Mouse (Mus musculus): ENCODE measurements around the gene Nabp2. TPM values are rescaled to one million over a fixed set of nuclear protein-coding genes. Genes with fewer than 3 reads are reported as not detected.

Gene Nabp2
- total and polyA plus RNA-seq, 2 experiments from 2014 or later, result 82.0 to 145 TPM

DNA sequence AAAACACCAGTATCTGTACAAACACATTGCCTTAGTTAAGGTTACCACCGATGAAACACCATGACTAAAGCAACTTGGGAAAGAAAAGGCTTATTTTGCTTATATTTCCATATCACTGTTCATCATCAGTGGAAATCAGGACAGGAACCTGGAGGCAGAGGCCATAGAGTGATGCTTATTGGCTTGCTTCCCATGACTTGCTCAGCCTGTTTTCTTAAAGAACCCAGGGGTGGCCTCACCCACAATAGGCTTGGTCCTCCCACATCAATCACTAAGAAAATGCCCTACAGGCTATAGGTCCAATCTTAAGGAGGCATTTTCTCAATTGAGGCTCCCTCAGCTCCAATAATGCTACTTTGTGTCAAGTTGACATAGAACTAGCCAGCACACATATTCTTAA lies 31.4 kb upstream of the Nabp2 start:
- H3K27me3 ChIP-seq (ENCODE audit: insufficient read depth, low read length), result no peaks in the 10 kb centered on the region
- H3K27ac ChIP-seq (ENCODE audit: low read depth, low read length), result no peak overlapping the region
- H3K4me3 ChIP-seq (ENCODE audit: low read depth, low read length), result no peak overlapping the region
- WGBS, result 94% methylated on average over 1 of the region's 1 CpGs
- TF ChIP-seq CTCF (IDR thresholded peaks at IDR 0.05), result no peak
- H3K9me3 ChIP-seq (ENCODE audit: low read length), result no peaks in the 10 kb centered on the region
- no peak for DNase-seq (ENCODE audit: low spot score)
- H3K36me3 ChIP-seq (ENCODE audit: insufficient read depth, low read length), result peaks cover 25% of the 10 kb centered on the region
- H3K4me1 ChIP-seq (ENCODE audit: insufficient read depth, low read length), result no peaks in the 10 kb centered on the region
- ATAC-seq (ENCODE audit: low FRiP score), result no peak
- H3K9ac ChIP-seq (replicated peaks; ENCODE audit: low read length, poor library complexity, severe bottlenecking), result no peak overlapping the region
- H3K4me2 ChIP-seq (ENCODE audit: low read depth, low read length, poor library complexity, severe bottlenecking), result no peak overlapping the region

DNA sequence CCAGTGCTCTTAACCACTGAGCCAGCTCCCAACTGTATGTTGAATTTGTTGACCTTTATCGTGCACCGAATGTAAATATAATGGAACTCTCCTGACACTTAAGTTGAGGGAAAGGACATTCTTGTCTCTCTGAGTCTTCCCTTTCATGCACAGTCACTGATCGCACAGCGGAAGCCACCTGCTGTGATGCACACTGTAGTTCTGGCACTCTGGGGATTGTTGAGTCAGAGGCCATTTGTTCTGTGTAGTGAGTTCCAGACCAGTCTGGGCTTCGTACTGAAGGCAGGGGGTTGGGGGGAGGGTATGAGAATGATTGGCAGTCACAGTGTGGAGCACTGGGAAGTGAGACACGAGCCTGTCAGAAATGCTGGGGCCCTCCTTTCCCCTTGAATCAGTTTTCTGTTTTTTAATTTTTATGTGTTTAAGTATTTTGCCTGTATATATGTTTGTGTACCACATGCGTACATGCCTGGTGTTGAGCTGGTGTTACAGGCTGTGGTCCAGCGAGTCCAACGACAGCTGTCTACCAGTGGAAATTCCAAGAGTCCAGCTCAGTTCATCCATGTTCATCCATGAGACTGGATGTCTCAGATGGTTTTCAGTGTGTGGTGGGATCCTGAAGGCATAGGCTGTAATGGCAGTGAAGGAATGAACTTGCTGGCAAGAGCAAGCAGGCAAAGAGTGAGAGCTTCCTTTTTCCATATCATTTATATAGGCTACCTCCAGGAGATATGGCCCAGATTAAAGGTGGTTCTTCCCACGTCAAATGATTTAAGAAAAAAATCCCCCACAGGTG lies 30.2 kb upstream of the Nabp2 start:
- no peak for TF ChIP-seq CTCF (IDR thresholded peaks at IDR 0.05)
- peaks cover 34% of the 10 kb centered on the region for H3K36me3 ChIP-seq (ENCODE audit: insufficient read depth, low read length)
- no peaks in the 10 kb centered on the region for H3K4me1 ChIP-seq (ENCODE audit: insufficient read depth, low read length)
- H3K4me2 ChIP-seq (ENCODE audit: low read depth, low read length, poor library complexity, severe bottlenecking), result no peak overlapping the region
- H3K9ac ChIP-seq (replicated peaks; ENCODE audit: low read length, poor library complexity, severe bottlenecking), result no peak overlapping the region
- 78% methylated on average over 10 of the region's 10 CpGs for WGBS
- ATAC-seq (ENCODE audit: low FRiP score) (no peak), DNase-seq (ENCODE audit: low spot score) (no peak)
- no peaks in the 10 kb centered on the region for H3K9me3 ChIP-seq (ENCODE audit: low read length)
- no peaks in the 10 kb centered on the region for H3K27me3 ChIP-seq (ENCODE audit: insufficient read depth, low read length)
- H3K4me3 ChIP-seq (ENCODE audit: low read depth, low read length), result no peak overlapping the region
- H3K27ac ChIP-seq (ENCODE audit: low read depth, low read length), result no peak overlapping the region

DNA sequence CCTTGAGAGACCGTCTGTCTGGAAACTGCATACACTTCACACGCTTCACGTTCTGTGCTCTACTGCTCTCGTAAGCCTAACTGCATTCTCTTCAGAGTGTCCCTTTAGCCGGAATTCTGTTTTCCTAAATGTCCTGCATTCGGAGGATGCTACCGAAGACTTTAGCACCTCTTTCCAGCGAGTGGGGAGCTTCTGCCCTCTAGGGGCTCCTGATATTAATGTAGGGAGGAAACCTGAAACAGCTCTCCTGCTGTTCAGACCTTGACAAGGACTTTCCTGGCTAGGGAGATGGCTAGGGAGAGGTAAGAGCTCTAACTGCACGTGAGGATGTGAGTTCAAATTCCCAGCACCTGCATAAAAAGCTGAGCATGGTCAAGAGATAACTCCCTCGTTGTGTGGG lies 29.1 kb upstream of the Nabp2 start:
- ATAC-seq (ENCODE audit: low FRiP score), result no peak
- WGBS, result 63% methylated on average over 10 of the region's 10 CpGs
- H3K36me3 ChIP-seq (ENCODE audit: insufficient read depth, low read length), result peaks cover 46% of the 10 kb centered on the region
- no peak overlapping the region for H3K9ac ChIP-seq (replicated peaks; ENCODE audit: low read length, poor library complexity, severe bottlenecking)
- TF ChIP-seq CTCF (IDR thresholded peaks at IDR 0.05), result peak; percentile 66
- H3K4me1 ChIP-seq (ENCODE audit: insufficient read depth, low read length), result no peaks in the 10 kb centered on the region
- no peak overlapping the region for H3K4me2 ChIP-seq (ENCODE audit: low read depth, low read length, poor library complexity, severe bottlenecking)
- H3K27me3 ChIP-seq (ENCODE audit: insufficient read depth, low read length), result no peaks in the 10 kb centered on the region
- H3K27ac ChIP-seq (ENCODE audit: low read depth, low read length), result no peak overlapping the region
- no peaks in the 10 kb centered on the region for H3K9me3 ChIP-seq (ENCODE audit: low read length)
- peak; percentile 62 for DNase-seq (ENCODE audit: low spot score)
- no peak overlapping the region for H3K4me3 ChIP-seq (ENCODE audit: low read depth, low read length)

DNA sequence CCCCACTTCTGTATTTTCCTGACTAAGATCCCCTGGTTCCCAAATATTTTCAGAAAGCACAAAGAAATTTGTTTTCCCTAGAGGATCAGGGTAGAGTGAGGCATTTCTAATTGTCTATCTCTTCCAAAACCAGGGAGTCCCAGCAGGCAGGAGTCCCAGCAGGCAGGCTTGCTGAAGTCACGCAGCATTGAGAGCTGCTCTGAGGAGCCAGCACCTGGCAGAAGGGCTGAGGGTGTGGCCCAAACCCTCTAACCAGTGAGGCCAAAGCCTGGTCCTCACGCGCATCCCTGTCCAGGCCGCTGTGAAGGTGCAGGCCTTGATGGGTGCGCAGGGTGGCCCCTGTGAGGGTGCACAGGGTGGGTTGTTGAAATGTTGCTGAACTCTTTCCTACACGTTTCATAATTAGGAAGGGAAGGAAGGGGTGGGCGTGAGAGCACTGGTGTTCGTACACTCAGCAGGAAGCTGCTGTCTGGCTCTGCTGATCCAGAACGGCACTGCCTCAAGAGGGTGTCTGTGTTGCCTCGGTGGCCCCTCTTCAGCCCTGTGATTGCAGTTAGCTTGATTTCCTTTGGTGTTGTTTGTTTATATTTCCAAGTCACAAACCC lies 27.5 kb upstream of the Nabp2 start:
- no peaks in the 10 kb centered on the region for H3K27me3 ChIP-seq (ENCODE audit: insufficient read depth, low read length)
- no peak overlapping the region for H3K9ac ChIP-seq (replicated peaks; ENCODE audit: low read length, poor library complexity, severe bottlenecking)
- H3K4me3 ChIP-seq (ENCODE audit: low read depth, low read length), result no peak overlapping the region
- no peaks in the 10 kb centered on the region for H3K4me1 ChIP-seq (ENCODE audit: insufficient read depth, low read length)
- no peak for DNase-seq (ENCODE audit: low spot score)
- H3K4me2 ChIP-seq (ENCODE audit: low read depth, low read length, poor library complexity, severe bottlenecking), result no peak overlapping the region
- 84% methylated on average over 10 of the region's 10 CpGs for WGBS
- ATAC-seq (ENCODE audit: low FRiP score), result no peak
- TF ChIP-seq CTCF (IDR thresholded peaks at IDR 0.05), result no peak
- peaks cover 55% of the 10 kb centered on the region for H3K36me3 ChIP-seq (ENCODE audit: insufficient read depth, low read length)
- H3K27ac ChIP-seq (ENCODE audit: low read depth, low read length), result no peak overlapping the region
- no peaks in the 10 kb centered on the region for H3K9me3 ChIP-seq (ENCODE audit: low read length)

DNA sequence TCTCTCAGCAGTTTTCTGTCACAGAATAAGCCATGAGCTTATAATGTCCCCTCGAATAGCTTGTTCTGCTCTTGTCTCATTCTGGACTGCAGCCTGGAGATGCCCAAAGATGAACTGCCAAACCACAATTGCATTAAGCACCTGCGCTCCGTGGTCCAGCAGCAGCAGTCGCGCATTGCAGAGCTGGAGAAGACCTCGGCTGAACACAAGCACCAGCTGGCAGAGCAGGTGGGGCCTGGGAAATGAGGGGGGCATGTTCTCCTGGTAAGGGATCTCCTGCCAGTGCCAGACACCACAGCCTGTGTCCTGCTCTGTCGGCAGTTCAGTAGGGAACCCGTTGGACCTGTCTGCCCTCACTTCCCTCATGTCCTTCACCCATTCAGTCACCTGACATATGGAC lies 25.1 kb upstream of the Nabp2 start:
- Histone ChIP-seq H3K4me2 (ENCODE audit: low read depth, low read length, poor library complexity, severe bottlenecking) (no peak overlapping the region), H3K27me3 (ENCODE audit: insufficient read depth, low read length) (no peaks in the 10 kb centered on the region), H3K4me1 (ENCODE audit: insufficient read depth, low read length) (no peaks in the 10 kb centered on the region), H3K9me3 (ENCODE audit: low read length) (no peaks in the 10 kb centered on the region), H3K9ac (replicated peaks; ENCODE audit: low read length, poor library complexity, severe bottlenecking) (no peak overlapping the region), H3K27ac (ENCODE audit: low read depth, low read length) (no peak overlapping the region), H3K36me3 (ENCODE audit: insufficient read depth, low read length) (peaks cover 55% of the 10 kb centered on the region), H3K4me3 (ENCODE audit: low read depth, low read length) (no peak overlapping the region)
- no peak for DNase-seq (ENCODE audit: low spot score)
- TF ChIP-seq CTCF (IDR thresholded peaks at IDR 0.05), result no peak
- ATAC-seq (ENCODE audit: low FRiP score), result no peak
- WGBS, result 95% methylated on average over 8 of the region's 8 CpGs

DNA sequence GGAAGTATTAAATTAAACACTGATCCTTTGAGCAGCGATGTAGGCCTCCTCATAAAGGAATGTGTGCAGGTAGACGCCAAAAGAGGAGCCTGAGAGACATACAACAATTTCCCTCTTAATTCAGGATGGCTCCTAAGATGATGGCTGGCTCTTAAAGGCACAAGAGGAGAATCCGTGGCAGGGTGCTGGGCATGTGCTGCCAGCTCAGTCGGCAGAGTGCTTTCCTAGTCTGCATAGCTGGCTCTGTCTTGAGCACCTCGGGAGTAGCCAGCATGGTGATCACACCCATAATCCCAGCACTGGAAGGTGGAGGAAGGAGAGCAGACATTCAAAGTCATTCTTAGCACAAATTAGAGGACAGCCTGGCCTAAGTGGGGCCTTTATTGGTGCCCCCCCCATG lies 24.6 kb upstream of the Nabp2 start:
- H3K27me3 ChIP-seq (ENCODE audit: insufficient read depth, low read length), result no peaks in the 10 kb centered on the region
- H3K27ac ChIP-seq (ENCODE audit: low read depth, low read length), result no peak overlapping the region
- no peaks in the 10 kb centered on the region for H3K9me3 ChIP-seq (ENCODE audit: low read length)
- WGBS, result 90% methylated on average over 5 of the region's 5 CpGs
- H3K9ac ChIP-seq (replicated peaks; ENCODE audit: low read length, poor library complexity, severe bottlenecking), result no peak overlapping the region
- DNase-seq (ENCODE audit: low spot score) (no peak), ATAC-seq (ENCODE audit: low FRiP score) (no peak)
- no peak for TF ChIP-seq CTCF (IDR thresholded peaks at IDR 0.05)
- H3K36me3 ChIP-seq (ENCODE audit: insufficient read depth, low read length), result peaks cover 56% of the 10 kb centered on the region
- no peaks in the 10 kb centered on the region for H3K4me1 ChIP-seq (ENCODE audit: insufficient read depth, low read length)
- H3K4me3 ChIP-seq (ENCODE audit: low read depth, low read length), result no peak overlapping the region
- no peak overlapping the region for H3K4me2 ChIP-seq (ENCODE audit: low read depth, low read length, poor library complexity, severe bottlenecking)
